Mouse (Mus musculus) kidney, postnatal 36 days (tissue): Measurements from ENCODE around the gene Dnajc30.
A peak's percentile ranks its signal among the peaks of the same experiment; 100 is the strongest.
"Not testable (repeated sequence)": the region's sequence is repeated elsewhere in the genome, so short reads cannot be mapped to it uniquely, and the experiment has no call there.

Experiments used
- DNase-seq, 2 experiments: peaks; one replicate each; pipeline ENCODE4 v3.0.0; 2021 to 2022; ENCODE audit warnings: mixed read lengths in 2 of 2

The Dnajc30 gene

DNA sequence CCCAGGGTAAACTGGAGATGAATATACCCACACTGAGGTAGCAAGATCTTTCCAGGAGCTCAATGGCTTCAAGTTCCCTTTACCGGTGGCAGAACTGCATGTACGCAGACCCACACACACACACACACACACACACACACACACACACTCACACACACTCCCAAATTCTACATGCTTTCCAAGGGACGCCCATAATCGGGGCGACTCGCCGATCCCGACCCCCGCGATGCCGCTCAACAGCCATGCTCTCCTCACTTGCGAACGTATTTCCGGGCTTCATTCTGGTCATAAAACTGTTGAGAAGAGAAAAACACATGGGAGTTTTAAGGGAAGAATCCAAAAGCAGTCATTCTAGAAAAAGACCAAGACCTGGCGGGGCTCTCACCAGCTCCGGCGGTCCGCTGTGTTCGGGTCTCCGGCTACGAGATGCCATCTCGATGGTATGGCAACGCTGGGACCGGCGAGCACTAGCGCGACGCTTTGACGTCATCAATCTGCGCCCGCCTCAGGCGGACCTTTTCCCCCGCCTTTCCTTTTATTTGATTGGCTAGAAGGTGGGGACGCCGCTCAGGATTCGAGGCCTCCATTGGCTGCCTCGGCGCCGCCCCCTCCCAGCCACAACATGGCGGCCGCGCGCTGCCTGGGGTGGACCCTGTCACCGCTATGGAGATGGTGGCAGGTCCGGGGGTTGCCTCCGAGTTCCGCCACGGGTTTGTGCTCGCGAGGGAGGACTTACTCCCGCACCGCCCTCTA, at the start of gene Dnajc30:
Gene Dnajc30, plus strand, starts transcription at position 574 of the 753 bp plus-strand sequence.
- DNase-seq: peak; percentile 98 to 99

GRCm38 (mm10) chr5:135015497-135015896, 48.5 kb upstream of the Dnajc30 start:
- DNase-seq: peak; percentile 86 to 94

GRCm38 (mm10) chr5:135016224-135016759, 47.7 kb upstream of the Dnajc30 start:
- peak; percentile 24 to 37 for DNase-seq

- peak; percentile 92 to 94 for DNase-seq
These were observed 42.2 kb upstream of the Dnajc30 start for GRCm38 (mm10) chr5:135021814-135022213.

GRCm38 (mm10) chr5:135023344-135024173, 40.4 kb upstream of the Dnajc30 start, which contains the start of gene Stx1a:
Stx1a (plus strand) TSS chr5:135023482.
- peak; percentile 87 to 89 for DNase-seq

GRCm38 (mm10) chr5:135024665-135025224, 39.3 kb upstream of the Dnajc30 start:
- no peak for DNase-seq

GRCm38 (mm10) chr5:135025899-135026298, 38.1 kb upstream of the Dnajc30 start:
- DNase-seq: no peak

- peak; percentile 51 to 75 for DNase-seq
These were observed 34.8 kb upstream of the Dnajc30 start for GRCm38 (mm10) chr5:135029007-135029854.

DNA sequence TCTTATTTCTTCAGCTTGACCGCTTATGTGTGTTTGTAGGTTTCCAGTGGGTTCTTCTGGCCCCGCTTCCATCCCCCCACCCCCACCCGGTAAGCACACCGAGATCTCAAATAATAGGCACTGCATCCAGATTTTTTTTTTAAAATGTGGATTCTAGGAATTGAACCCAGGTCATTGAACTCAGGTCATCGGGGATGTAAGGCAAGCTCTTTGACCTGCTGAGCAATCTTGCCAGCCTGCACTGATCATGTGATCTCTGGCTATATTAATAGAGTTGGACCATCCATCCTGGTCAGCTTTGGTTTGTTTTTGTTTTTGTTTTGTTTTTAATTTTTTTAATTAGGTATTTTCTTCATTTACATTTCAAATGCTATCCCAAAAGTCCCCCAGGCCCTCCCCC, 31.4 kb upstream of the Dnajc30 start:
- DNase-seq: peak in 1 of 2 experiments; percentile 20

GRCm38 (mm10) chr5:135034593-135034992, 29.4 kb upstream of the Dnajc30 start:
- DNase-seq: no peak

DNA sequence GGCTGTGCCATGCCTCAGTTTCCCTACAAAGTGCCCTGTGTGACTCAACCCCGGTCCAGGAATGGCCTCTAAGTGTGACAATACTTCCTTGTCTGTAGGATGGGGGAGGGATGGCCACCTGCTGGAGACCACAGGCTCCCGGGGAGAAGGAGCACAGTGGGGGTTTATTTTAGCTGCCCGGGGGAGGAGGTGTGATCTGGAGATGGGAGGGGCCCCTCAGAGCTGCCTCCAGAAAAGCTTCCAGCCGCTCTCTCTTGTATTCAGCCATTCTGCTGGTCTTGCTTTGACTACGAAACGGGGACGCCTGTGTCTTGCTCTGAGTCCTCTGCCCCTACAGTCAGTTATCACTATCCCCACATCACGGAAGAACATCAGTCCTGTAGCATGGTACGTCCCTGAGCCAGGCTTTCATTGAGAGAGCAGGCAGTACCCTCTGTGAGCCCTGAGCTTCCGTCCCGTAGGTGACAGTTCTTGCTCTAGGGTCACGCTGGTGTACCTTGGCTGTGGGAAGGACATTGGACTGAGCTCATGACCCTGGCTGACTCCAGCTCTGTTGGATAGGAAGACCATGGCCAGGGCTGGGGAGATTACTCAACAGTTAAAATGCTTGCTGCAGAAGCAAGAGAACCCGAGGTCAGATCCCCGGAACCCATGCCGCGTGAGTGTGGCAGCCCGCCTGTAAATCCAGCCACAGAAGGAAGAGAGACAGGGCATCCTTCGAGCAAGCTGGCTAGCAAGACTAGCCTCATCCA, 28.2 kb upstream of the Dnajc30 start:
- DNase-seq: peak; percentile 65 to 68

DNA sequence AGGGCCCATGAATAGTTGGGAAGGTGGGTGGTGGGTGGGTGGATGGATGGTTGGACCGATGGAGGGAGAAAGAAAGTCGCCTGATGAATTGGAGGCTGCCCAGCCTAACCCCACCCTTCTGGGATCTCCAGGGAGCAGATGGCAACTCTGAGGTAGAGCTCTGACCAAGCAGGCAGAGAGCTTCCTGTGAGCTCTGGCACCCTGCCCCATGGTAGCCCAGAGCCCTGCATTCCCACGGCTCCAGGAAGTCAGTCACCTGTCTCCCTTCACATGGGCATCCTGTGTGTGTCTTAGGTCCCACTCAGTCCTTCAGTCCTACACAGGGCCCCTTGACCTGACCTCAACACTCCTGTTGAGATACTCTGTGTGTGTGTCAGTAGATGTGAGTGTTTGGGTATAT, 26.1 kb upstream of the Dnajc30 start:
- DNase-seq: no peak

DNA sequence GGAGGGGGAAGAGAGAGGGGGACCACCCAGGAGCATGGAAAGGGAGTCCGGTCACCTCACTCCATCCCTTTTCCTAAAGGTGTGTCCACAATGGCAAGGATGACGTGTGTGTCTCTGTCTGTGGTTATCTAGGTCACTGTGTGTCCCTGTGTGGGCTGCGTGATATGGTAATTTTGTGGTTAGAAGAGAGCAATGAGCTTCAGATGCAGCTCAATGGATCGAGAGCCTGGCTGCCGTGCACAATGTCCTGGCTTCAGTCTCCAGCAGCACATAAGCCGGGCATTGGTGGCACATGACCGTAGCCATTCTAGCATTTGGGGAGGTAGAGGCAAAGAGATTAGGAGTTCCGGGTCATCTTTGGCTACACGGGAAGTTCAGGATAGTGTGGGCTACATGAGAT, 24.5 kb upstream of the Dnajc30 start:
- DNase-seq: no peak

- no peak for DNase-seq
These were observed 23.9 kb upstream of the Dnajc30 start for GRCm38 (mm10) chr5:135040059-135040458.

DNA sequence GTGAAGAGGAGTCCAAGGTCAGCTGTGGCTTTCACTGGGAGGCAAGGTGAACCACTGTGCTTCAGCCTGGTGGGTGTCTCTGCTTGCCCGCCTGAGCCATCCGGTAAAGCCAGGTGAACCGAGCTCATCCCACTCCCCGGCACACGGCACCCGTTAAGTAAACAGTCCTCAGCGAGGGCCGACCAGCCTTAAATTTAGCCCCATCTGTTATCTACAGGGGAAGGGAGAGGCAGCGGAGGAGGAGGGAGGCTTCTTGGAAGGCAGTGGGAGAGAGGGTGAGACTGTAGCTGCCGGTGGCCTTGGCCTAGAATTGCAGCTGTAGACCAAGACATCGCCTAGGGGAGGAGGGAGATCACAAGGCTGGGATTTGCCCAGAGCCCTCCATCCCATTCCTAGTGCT, 23.2 kb upstream of the Dnajc30 start:
- DNase-seq: no peak

DNA sequence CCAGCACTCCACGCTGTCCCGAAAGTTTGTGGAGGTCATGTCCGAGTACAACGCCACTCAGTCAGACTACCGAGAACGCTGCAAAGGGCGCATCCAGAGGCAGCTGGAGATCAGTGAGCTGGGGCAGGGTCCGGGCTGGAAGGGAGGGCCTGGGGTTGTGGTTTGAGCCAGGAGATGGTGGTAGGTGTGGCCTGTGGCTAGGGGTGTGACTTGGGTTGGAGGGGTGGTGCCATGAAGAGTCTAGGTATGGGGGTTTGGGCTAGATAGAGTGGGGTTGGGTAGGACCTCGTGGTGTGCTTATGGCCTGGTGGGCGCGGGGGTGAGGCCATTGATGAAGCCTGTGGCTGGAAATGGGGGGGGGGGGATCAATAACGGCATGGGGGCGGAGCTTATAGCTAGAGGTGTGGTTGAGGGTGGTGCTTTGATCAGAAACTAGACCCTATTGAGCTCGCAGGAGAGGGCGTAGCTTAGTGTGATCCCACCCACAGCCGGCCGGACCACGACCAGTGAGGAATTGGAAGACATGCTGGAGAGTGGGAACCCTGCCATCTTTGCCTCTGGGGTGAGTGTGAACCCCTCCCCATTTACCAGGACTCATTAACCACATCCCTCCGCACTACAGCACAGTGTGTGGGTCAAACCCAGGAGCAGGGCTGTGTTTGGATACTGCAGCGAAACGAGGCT, 21.8 kb upstream of the Dnajc30 start:
- no peak for DNase-seq

- no peak for DNase-seq
These were observed 19.4 kb upstream of the Dnajc30 start for GRCm38 (mm10) chr5:135044575-135044974.

DNA sequence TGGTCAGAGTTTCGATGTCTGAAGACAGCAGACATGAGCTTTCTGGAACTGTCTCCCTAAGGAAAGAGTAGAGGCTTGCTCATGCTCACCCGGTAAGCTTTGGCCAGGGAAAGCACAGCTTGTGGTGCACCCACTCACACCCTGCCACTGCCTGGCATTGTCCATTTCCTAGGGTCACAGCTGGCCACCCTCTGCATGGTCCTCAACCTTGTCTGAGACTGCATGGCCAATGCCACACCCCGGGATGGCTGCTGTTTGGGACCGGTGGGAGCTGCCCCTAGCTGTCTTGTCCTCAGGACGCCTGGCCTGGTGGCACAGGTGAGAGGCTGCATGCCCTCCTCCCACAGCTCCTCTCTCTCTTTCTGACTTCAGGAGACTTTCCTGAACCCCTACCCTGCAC, 15.5 kb upstream of the Dnajc30 start:
- no peak for DNase-seq

- not testable (repeated sequence) for DNase-seq
These were observed 14.7 kb upstream of the Dnajc30 start for GRCm38 (mm10) chr5:135049268-135049667.

- DNase-seq: no peak
These were observed 10.6 kb upstream of the Dnajc30 start for GRCm38 (mm10) chr5:135053356-135053755.

- DNase-seq: no peak
These were observed 372 bp downstream of the Dnajc30 start for GRCm38 (mm10) chr5:135064382-135064766.
